Mouse (Mus musculus) heart, embryonic 14.5 days (tissue): ENCODE measurements at regions not wholly inside any gene's neighbourhood (a gene's known extent, or its start where the extent isn't known, plus 50 kb on each side); places are given as distances from the start of the nearest gene placed in this dataset.

Experiments used
- ATAC-seq: fragments of 200-750 bp; cut with Nextera tagmentation; 2 replicates; pipeline ENCODE4 v1.8.0; 2017; ENCODE audit warnings: low read depth, moderate TSS enrichment; ENCODE audit not compliant: insufficient number of reproducible peaks, insufficient read depth, low FRiP score
- H3K27ac ChIP-seq, 2 experiments: fragments of 200-500 bp in 1 of 2; fragments of 300-500 bp in 1 of 2; sonication (generic) in 1 of 2; replicated peaks in 1 of 2; 2 replicates each; pipeline ENCODE4 v1.5.1; 2012 to 2014; ENCODE audit warnings: low read depth in 2 of 2, low read length in 2 of 2, control low read depth in 1 of 2, mild to moderate bottlenecking in 1 of 2, mixed read lengths in 1 of 2; ENCODE audit not compliant: control insufficient read depth in 1 of 2, insufficient read depth in 1 of 2
- H3K27me3 ChIP-seq: fragments of 300-500 bp; sonication (generic); 2 replicates; pipeline ENCODE4 v1.6.1; 2014; ENCODE audit warnings: mild to moderate bottlenecking, low read length, control low read depth; ENCODE audit not compliant: control insufficient read depth, insufficient read depth
- H3K36me3 ChIP-seq: fragments of 300-500 bp; sonication (generic); 2 replicates; pipeline ENCODE4 v1.6.1; 2014; ENCODE audit warnings: mild to moderate bottlenecking, control low read depth, low read length, mixed read lengths; ENCODE audit not compliant: control insufficient read depth, insufficient read depth
- H3K4me1 ChIP-seq, 2 experiments: fragments of 200-500 bp in 1 of 2; fragments of 300-500 bp in 1 of 2; sonication (generic) in 1 of 2; 2 replicates each; pipeline ENCODE4 v1.6.1; 2012 to 2014; ENCODE audit warnings: low read length in 2 of 2, control low read depth in 1 of 2, mixed read lengths in 1 of 2; ENCODE audit not compliant: control insufficient read depth in 2 of 2, insufficient read depth in 2 of 2
- H3K4me2 ChIP-seq: fragments of 300-500 bp; sonication (generic); 2 replicates; pipeline ENCODE4 v1.6.1; 2014; ENCODE audit warnings: mild to moderate bottlenecking, low read length
- H3K4me3 ChIP-seq, 2 experiments: fragments of 200-500 bp in 1 of 2; fragments of 300-500 bp in 1 of 2; sonication (generic) in 1 of 2; 2 replicates each; pipeline ENCODE4 v1.5.1; 2012 to 2014; ENCODE audit warnings: low read length in 2 of 2, mild to moderate bottlenecking in 2 of 2, control low read depth in 1 of 2, low read depth in 1 of 2, moderate library complexity in 1 of 2; ENCODE audit not compliant: control insufficient read depth in 1 of 2, insufficient read depth in 1 of 2
- H3K9ac ChIP-seq: fragments of 300-500 bp; sonication (generic); 2 replicates; pipeline ENCODE4 v1.6.1; 2014; ENCODE audit warnings: mild to moderate bottlenecking, low read length
- H3K9me3 ChIP-seq: fragments of 300-500 bp; sonication (generic); 2 replicates; pipeline ENCODE4 v1.6.1; 2016; ENCODE audit warnings: low read length, control low read depth; ENCODE audit not compliant: control insufficient read depth
- WGBS: fragments of 180-500 bp; shearing (Covaris S2); extraction: QIAGEN DNeasy Blood & Tissue Kit; methylation state at CpG from one replicate; pipeline ENCODE4 v1.1.7; 2014; 5-methylcytosine and 5-hydroxymethylcytosine counted together

DNA sequence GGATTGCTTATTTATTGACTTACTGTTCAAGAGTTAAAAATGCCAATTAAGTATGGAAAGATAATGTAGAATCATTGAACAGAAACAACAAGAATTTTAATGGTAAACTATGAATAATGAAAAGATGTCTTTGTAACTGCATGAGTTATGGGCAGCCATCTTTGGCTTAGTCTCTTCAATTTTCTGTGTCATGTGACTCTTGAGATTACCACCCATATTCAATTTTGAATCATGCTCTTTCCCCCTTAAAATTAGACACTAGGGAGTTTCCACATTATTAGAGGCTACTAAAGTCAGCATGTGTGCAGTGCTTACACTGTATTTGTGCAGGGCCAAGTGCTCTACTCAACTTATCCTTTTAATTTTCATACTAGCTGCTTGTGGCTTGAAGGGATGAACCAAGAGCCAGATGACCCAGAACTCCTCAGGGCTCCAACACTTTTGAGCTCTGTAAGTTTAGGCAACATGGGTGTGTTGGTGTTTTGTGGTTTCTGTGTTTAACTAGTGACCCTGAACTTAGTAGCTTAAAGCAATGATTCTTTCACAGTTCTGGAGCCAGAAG lies 854.0 kb upstream of the Lrrc6 start:
- no peak for ATAC-seq
- H3K36me3 ChIP-seq, result no peaks in the 10 kb centered on the region
- H3K9ac ChIP-seq, result no peak overlapping the region
- H3K9me3 ChIP-seq, result no peaks in the 10 kb centered on the region
- H3K4me2 ChIP-seq, result no peak overlapping the region
- H3K4me3 ChIP-seq, result no peak overlapping the region
- no peaks in the 10 kb centered on the region for H3K27me3 ChIP-seq
- no peaks in the 10 kb centered on the region for H3K4me1 ChIP-seq
- no peak overlapping the region for H3K27ac ChIP-seq

- ATAC-seq, result no peak
Measured at GRCm38 (mm10) chr15:67349501-67349900, 848.8 kb upstream of the Lrrc6 start.

GRCm38 (mm10) chr15:67345179-67346148 lies 844.8 kb upstream of the Lrrc6 start:
- Histone ChIP-seq H3K4me2 (no peak overlapping the region), H3K4me1 (0 out of 4 replicates have a peak, but pooled peaks cover 0 to 3% of the 10 kb centered on the region in 2 experiments), H3K36me3 (no peaks in the 10 kb centered on the region), H3K9me3 (no peaks in the 10 kb centered on the region), H3K27ac (no peak overlapping the region), H3K27me3 (no peaks in the 10 kb centered on the region), H3K9ac (no peak overlapping the region), H3K4me3 (no peak overlapping the region)
- ATAC-seq, result no peak
- WGBS, result 70% methylated on average over 7 of the region's 7 CpGs

More at GRCm38 (mm10) chr15:67349501-67349900, 848.8 kb upstream of the Lrrc6 start:
- 78% methylated on average over 4 of the region's 4 CpGs for WGBS
- Histone ChIP-seq H3K27me3 (no peaks in the 10 kb centered on the region), H3K4me2 (no peak overlapping the region), H3K4me1 (no peaks in the 10 kb centered on the region), H3K9ac (no peak overlapping the region), H3K9me3 (no peaks in the 10 kb centered on the region), H3K27ac (no peak overlapping the region), H3K4me3 (no peak overlapping the region), H3K36me3 (no peaks in the 10 kb centered on the region)

DNA sequence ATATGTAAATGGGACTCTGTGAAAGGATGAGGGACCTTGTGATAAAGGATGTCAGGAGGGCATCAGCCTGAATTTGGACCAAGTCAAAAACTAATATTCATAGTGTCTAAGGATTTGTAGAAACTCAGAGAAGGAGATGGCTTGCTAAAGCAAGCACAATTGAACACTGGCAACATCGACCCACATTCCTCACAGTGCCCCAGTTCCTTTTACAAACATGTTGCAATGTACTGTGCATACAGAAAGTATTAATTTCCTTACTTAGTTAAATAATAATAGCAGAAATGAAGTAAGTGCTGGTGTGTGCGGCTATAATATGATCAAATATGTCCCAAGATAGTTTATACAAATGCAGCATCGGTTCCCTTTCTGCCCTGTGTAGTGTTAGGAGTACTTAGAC lies 841.3 kb upstream of the Lrrc6 start:
- no peak overlapping the region for H3K4me3 ChIP-seq
- H3K36me3 ChIP-seq, result no peaks in the 10 kb centered on the region
- no peak overlapping the region for H3K27ac ChIP-seq
- 77% methylated on average over 3 of the region's 3 CpGs for WGBS
- 0 out of 4 replicates have a peak, but pooled peaks cover 0 to 3% of the 10 kb centered on the region in 2 experiments for H3K4me1 ChIP-seq
- H3K4me2 ChIP-seq, result no peak overlapping the region
- no peaks in the 10 kb centered on the region for H3K27me3 ChIP-seq
- no peak overlapping the region for H3K9ac ChIP-seq
- ATAC-seq, result no peak
- no peaks in the 10 kb centered on the region for H3K9me3 ChIP-seq

- H3K36me3 ChIP-seq, result no peaks in the 10 kb centered on the region
- no peak overlapping the region for H3K27ac ChIP-seq
- 81% methylated on average over 4 of the region's 5 CpGs for WGBS
- H3K4me2 ChIP-seq, result no peak overlapping the region
- no peak overlapping the region for H3K9ac ChIP-seq
- H3K4me3 ChIP-seq, result no peak overlapping the region
- ATAC-seq, result no peak
- no peaks in the 10 kb centered on the region for H3K27me3 ChIP-seq
- H3K9me3 ChIP-seq, result no peaks in the 10 kb centered on the region
- H3K4me1 ChIP-seq, result peaks cover 0 to 8% of the 10 kb centered on the region in 2 experiments; a peak in 2 of 4 replicates
Measured at GRCm38 (mm10) chr15:67337040-67337395, 836.3 kb upstream of the Lrrc6 start.

- no peaks in the 10 kb centered on the region for H3K9me3 ChIP-seq
- H3K27me3 ChIP-seq, result no peaks in the 10 kb centered on the region
- no peak overlapping the region for H3K9ac ChIP-seq
- peaks cover 0 to 8% of the 10 kb centered on the region in 2 experiments; a peak in 2 of 4 replicates for H3K4me1 ChIP-seq
- H3K27ac ChIP-seq, result no peak overlapping the region
- H3K36me3 ChIP-seq, result no peaks in the 10 kb centered on the region
- WGBS, result 41% methylated on average over 5 of the region's 5 CpGs
- no peak for ATAC-seq
- no peak overlapping the region for H3K4me2 ChIP-seq
- no peak overlapping the region for H3K4me3 ChIP-seq
Measured at GRCm38 (mm10) chr15:67336294-67337039, 835.8 kb upstream of the Lrrc6 start.

DNA sequence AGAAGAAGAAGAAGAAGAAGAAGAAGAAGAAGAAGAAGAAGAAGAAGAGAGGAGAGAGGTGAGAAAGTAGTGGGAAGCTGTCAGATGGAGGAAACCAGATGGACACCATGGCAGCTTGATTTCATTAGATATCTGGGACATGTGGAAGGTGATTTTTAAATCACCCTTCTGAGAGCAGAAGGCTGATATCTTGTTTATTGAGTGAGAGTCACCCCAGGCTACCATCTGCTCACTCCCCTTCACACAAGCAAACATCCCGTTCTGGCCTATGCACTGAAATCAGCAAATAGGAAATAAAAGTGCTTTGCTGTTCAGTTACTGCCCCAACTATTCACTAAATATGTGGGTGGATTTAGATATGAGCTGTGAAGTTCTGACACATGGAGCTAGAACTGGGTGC lies 831.8 kb upstream of the Lrrc6 start:
- Histone ChIP-seq H3K27ac (no peak overlapping the region), H3K4me2 (no peak overlapping the region), H3K9me3 (no peaks in the 10 kb centered on the region), H3K4me3 (no peak overlapping the region), H3K27me3 (no peaks in the 10 kb centered on the region), H3K9ac (no peak overlapping the region), H3K4me1 (peaks cover 0 to 8% of the 10 kb centered on the region in 2 experiments; a peak in 2 of 4 replicates), H3K36me3 (no peaks in the 10 kb centered on the region)
- no peak for ATAC-seq
- 83% methylated on average over 1 of the region's 1 CpGs for WGBS
